12 mouse cellular contexts compared by ENCODE assay signal in the genomic region with DNA sequence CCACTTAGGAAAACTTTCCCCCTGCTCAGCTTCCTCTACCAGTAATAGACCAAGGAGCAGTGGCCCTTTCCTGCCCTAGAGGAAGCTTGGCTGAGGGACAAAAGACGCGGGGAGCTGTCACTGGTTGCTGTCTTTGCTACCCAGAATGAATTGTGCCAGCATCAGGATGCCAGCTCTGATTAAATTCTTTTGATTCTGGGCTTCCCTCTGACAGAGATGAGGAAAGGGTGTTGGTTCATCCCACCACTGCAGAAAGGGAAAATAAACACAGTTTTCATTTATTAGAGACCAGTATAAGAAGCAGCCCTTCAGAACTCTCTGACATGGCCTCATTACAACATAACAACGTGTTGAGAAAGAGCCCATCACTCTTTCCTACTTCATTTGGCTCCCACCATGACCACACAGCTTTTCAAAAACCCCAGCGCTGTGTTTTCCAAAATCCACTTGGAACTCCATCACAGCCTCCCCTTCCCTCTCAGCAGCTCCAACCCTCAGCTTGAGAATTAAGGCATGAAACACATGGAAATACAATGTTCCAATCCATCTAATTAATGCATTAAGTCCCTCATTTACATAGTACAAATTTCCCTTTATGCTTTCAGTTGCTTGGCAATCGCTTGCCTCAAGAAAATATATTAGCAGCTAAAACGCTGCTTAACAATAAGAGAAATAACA.
DNase-seq lines count a peak whose midpoint lies in the region; ATAC-seq lines count a peak whose summit lies in the region.
"Had no signal": no experiment of that assay in that cellular context is flagged by ENCODE, and none has a peak within 500 bp of the region (broad histone marks: within the 10 kb centered on the region; RNA-seq: fewer than 3 reads in every experiment).

No protein-coding gene starts in this region.

- ATAC-seq in forebrain, embryonic 16.5 days: peak; percentile 95
- ATAC-seq in midbrain, embryonic 15.5 days (replicated peaks): peak; percentile 68

- no peaks in the 10 kb centered on the region for H3K36me3 ChIP-seq in forebrain, embryonic 16.5 days (ENCODE audit: control insufficient read depth, insufficient read depth)
- no peaks in the 10 kb centered on the region for H3K36me3 ChIP-seq in midbrain, embryonic 15.5 days (replicated peaks)
- H3K36me3 ChIP-seq: embryonic facial prominence, embryonic 13.5 days had no signal

- peak; percentile 21 to 69 for DNase-seq in layer of hippocampus, postnatal 14 days (ENCODE audit: low spot score in 2 of 2)
- DNase-seq in layer of hippocampus, adult 11-12 months (ENCODE audit: low spot score): no peak
- DNase-seq in cerebellum, adult 9-10 months: peak; percentile 32
- DNase-seq in gastrocnemius, postnatal 10 days: no peak
- DNase-seq in urinary bladder, adult 18-20 months (ENCODE audit: low spot score in 2 of 2): no peak
- DNase-seq: heart, postnatal 14 days; thymus, adult 2 months had no signal

- no peaks in the 10 kb centered on the region for H3K9me3 ChIP-seq in forebrain, embryonic 16.5 days (ENCODE audit: control insufficient read depth, low read length)
- no peaks in the 10 kb centered on the region for H3K9me3 ChIP-seq in midbrain, embryonic 15.5 days
- H3K9me3 ChIP-seq: embryonic facial prominence, embryonic 13.5 days had no signal

- no peaks in the 10 kb centered on the region for H3K27me3 ChIP-seq in forebrain, embryonic 16.5 days (replicated peaks; ENCODE audit: control insufficient read depth, insufficient read depth, low read length)
- no peaks in the 10 kb centered on the region for H3K27me3 ChIP-seq in midbrain, embryonic 15.5 days (replicated peaks)
- H3K27me3 ChIP-seq: embryonic facial prominence, embryonic 13.5 days; megakaryocyte, embryonic 14.5 days had no signal

- H3K27ac ChIP-seq in forebrain, embryonic 16.5 days (ENCODE audit: low read length): peak overlapping the region; percentile 65
- H3K27ac ChIP-seq in midbrain, embryonic 15.5 days: no peak overlapping the region
- H3K27ac ChIP-seq: kidney, postnatal 0 days had no signal

- peak overlapping the region; percentile 16 for H3K4me2 ChIP-seq in forebrain, embryonic 16.5 days (ENCODE audit: low read length)
- H3K4me2 ChIP-seq in midbrain, embryonic 15.5 days: no peak overlapping the region
- H3K4me2 ChIP-seq: embryonic facial prominence, embryonic 13.5 days had no signal

- H3K9ac ChIP-seq in forebrain, embryonic 16.5 days (replicated peaks; ENCODE audit: low read depth, low read length): no peak overlapping the region
- no peak overlapping the region for H3K9ac ChIP-seq in midbrain, embryonic 15.5 days
- H3K9ac ChIP-seq: embryonic facial prominence, embryonic 13.5 days had no signal

- H3K4me1 ChIP-seq in forebrain, embryonic 16.5 days (replicated peaks; ENCODE audit: control insufficient read depth, insufficient read depth, low read length): peaks cover 24% of the 10 kb centered on the region
- H3K4me1 ChIP-seq in midbrain, embryonic 15.5 days: peaks cover 8% of the 10 kb centered on the region; the same call in 1 of the 2 replicates
- H3K4me1 ChIP-seq: embryonic facial prominence, embryonic 13.5 days; megakaryocyte, embryonic 14.5 days had no signal

- no peak overlapping the region for H3K4me3 ChIP-seq in forebrain, embryonic 16.5 days (replicated peaks; ENCODE audit: low read length)
- no peak overlapping the region for H3K4me3 ChIP-seq in midbrain, embryonic 15.5 days
- H3K4me3 ChIP-seq: embryonic facial prominence, embryonic 13.5 days; megakaryocyte, embryonic 14.5 days had no signal

- 16% methylated on average over 6 of the region's 6 CpGs for WGBS in forebrain, embryonic 16.5 days
- WGBS in midbrain, embryonic 15.5 days: 45% methylated on average over 6 of the region's 6 CpGs

Comparison
In these comparisons a context has a peak if more than half of its experiments do, and no peak if none do; other contexts are left out.
1. DNase-seq: peak in layer of hippocampus, postnatal 14 days (2 of 2) and cerebellum, adult 9-10 months (single experiment); none in layer of hippocampus, adult 11-12 months (single experiment), gastrocnemius, postnatal 10 days (single experiment) and urinary bladder, adult 18-20 months (0 of 2).